Mouse (Mus musculus) liver, postnatal 0 days (tissue): ENCODE data around the gene Actr2.

Source experiments
- CTCF ChIP-seq: sonication (generic); IDR thresholded peaks from 2 replicates; pipeline ENCODE4 v1.5.1; 2016; ENCODE audit warnings: antibody characterized with exemption, low read depth
- EP300 ChIP-seq: IDR thresholded peaks from 2 replicates; pipeline ENCODE4 v1.6.1; 2016; ENCODE audit warnings: antibody characterized with exemption, low read depth, mild to moderate bottlenecking

GRCm38 (mm10) chr11:20027719-20028118 lies 85.0 kb downstream of the Actr2 start:
- TF ChIP-seq EP300 = no peak
- no peak for TF ChIP-seq CTCF
